16 mouse cellular contexts compared by ENCODE assay signal in genomic region chr6:42790247-42790948, GRCm38 (mm10). TPM values are rescaled to one million over a fixed set of nuclear protein-coding genes. Genes with fewer than 3 reads are reported as not detected.
DNase-seq lines count a peak whose midpoint lies in the region; ATAC-seq and TF ChIP-seq lines count a peak whose summit lies in the region.
"Had no signal": no experiment of that assay in that cellular context is flagged by ENCODE, and none has a peak within 500 bp of the region (broad histone marks: within the 10 kb centered on the region; RNA-seq: fewer than 3 reads in every experiment).

No protein-coding gene starts in this region.

- TF ChIP-seq CTCF in E14TG2a.4 (conservative IDR thresholded peaks at IDR 0.05; ENCODE audit: low read length): peak; percentile 18; the same call in 1 of the 2 replicates

- no peak overlapping the region for H3K4me2 ChIP-seq in forebrain, embryonic 11.5 days (ENCODE audit: low read depth, low read length, severe bottlenecking)
- no peak overlapping the region for H3K4me2 ChIP-seq in forebrain, embryonic 15.5 days (replicated peaks)
- H3K4me2 ChIP-seq: liver, embryonic 13.5 days had no signal

- ATAC-seq in forebrain, embryonic 11.5 days (replicated peaks; ENCODE audit: low FRiP score): peak; percentile 58; the same call in 1 of the 2 replicates
- 0 out of 2 replicates have a peak, but pooled peaks have one; percentile 19 for ATAC-seq in forebrain, embryonic 15.5 days (replicated peaks)
- ATAC-seq in megakaryocyte-erythroid progenitor cell, adult 5-6 weeks (replicated peaks; ENCODE audit: low FRiP score, low TSS enrichment, poor library complexity, severe bottlenecking): 0 out of 2 replicates have a peak, but pooled peaks have one; percentile 30

- H3K9ac ChIP-seq in forebrain, embryonic 11.5 days (ENCODE audit: low read length): no peak overlapping the region
- no peak overlapping the region for H3K9ac ChIP-seq in forebrain, embryonic 15.5 days (replicated peaks)
- H3K9ac ChIP-seq: liver, embryonic 13.5 days had no signal

- no peaks in the 10 kb centered on the region for H3K4me1 ChIP-seq in forebrain, embryonic 11.5 days (replicated peaks; ENCODE audit: control insufficient read depth, insufficient read depth, low read length)
- H3K4me1 ChIP-seq in forebrain, embryonic 10.5 days: no peaks in the 10 kb centered on the region
- no peaks in the 10 kb centered on the region for H3K4me1 ChIP-seq in E14TG2a.4 (replicated peaks; ENCODE audit: low read depth, low read length)
- H3K4me1 ChIP-seq in forebrain, embryonic 15.5 days: no peaks in the 10 kb centered on the region
- H3K4me1 ChIP-seq: liver, embryonic 13.5 days had no signal

- no peak overlapping the region for H3K27ac ChIP-seq in forebrain, embryonic 11.5 days (ENCODE audit: low read depth, low read length)
- no peak overlapping the region for H3K27ac ChIP-seq in forebrain, embryonic 10.5 days
- peak overlapping the region; percentile 68 for H3K27ac ChIP-seq in forebrain, embryonic 15.5 days (replicated peaks)
- H3K27ac ChIP-seq: liver, embryonic 13.5 days had no signal

- H3K27me3 ChIP-seq in forebrain, embryonic 11.5 days (ENCODE audit: control insufficient read depth, insufficient read depth, low read length): no peaks in the 10 kb centered on the region
- no peaks in the 10 kb centered on the region for H3K27me3 ChIP-seq in forebrain, embryonic 10.5 days (ENCODE audit: poor library complexity, severe bottlenecking)
- no peaks in the 10 kb centered on the region for H3K27me3 ChIP-seq in E14TG2a.4 (ENCODE audit: insufficient read depth, low read length)
- no peaks in the 10 kb centered on the region for H3K27me3 ChIP-seq in forebrain, embryonic 15.5 days
- H3K27me3 ChIP-seq: liver, embryonic 13.5 days had no signal

- H3K4me3 ChIP-seq in forebrain, embryonic 11.5 days (ENCODE audit: low read depth, low read length): no peak overlapping the region
- no peak overlapping the region for H3K4me3 ChIP-seq in forebrain, embryonic 10.5 days
- H3K4me3 ChIP-seq in E14TG2a.4 (replicated peaks; ENCODE audit: low read length): no peak overlapping the region
- H3K4me3 ChIP-seq in forebrain, embryonic 15.5 days: no peak overlapping the region
- H3K4me3 ChIP-seq: liver, embryonic 13.5 days had no signal

- H3K36me3 ChIP-seq in forebrain, embryonic 11.5 days (ENCODE audit: control insufficient read depth, insufficient read depth, low read length): no peaks in the 10 kb centered on the region
- H3K36me3 ChIP-seq in forebrain, embryonic 10.5 days (replicated peaks): no peaks in the 10 kb centered on the region
- H3K36me3 ChIP-seq in E14TG2a.4 (ENCODE audit: insufficient read depth, low read length): no peaks in the 10 kb centered on the region
- H3K36me3 ChIP-seq in forebrain, embryonic 15.5 days: no peaks in the 10 kb centered on the region
- H3K36me3 ChIP-seq: liver, embryonic 13.5 days had no signal

- H3K9me3 ChIP-seq in forebrain, embryonic 11.5 days (ENCODE audit: control insufficient read depth, low read length): no peaks in the 10 kb centered on the region
- no peaks in the 10 kb centered on the region for H3K9me3 ChIP-seq in forebrain, embryonic 10.5 days
- peaks cover 3% of the 10 kb centered on the region; the same call in 1 of the 2 replicates for H3K9me3 ChIP-seq in E14TG2a.4 (ENCODE audit: low read length)
- H3K9me3 ChIP-seq in forebrain, embryonic 15.5 days: no peaks in the 10 kb centered on the region
- H3K9me3 ChIP-seq: liver, embryonic 13.5 days had no signal

- 42% methylated on average over 4 of the region's 4 CpGs for WGBS in forebrain, embryonic 11.5 days
- WGBS in forebrain, embryonic 10.5 days: 47% methylated on average over 4 of the region's 4 CpGs
- 37% methylated on average over 4 of the region's 4 CpGs for WGBS in forebrain, embryonic 15.5 days

- no peak for DNase-seq in forebrain, embryonic 11.5 days (ENCODE audit: low spot score)
- DNase-seq in forebrain, embryonic 10.5 days (ENCODE audit: extremely low spot score, low spot score): no peak
- no peak for DNase-seq in left cerebral cortex, adult 8-10 months (ENCODE audit: low spot score in 2 of 2)
- no peak for DNase-seq in frontal cortex, adult 2 months (ENCODE audit: extremely low spot score in 1 of 2, low spot score in 1 of 2)
- DNase-seq in adrenal gland, postnatal 25 days: no peak
- DNase-seq: cerebellum, adult 9-11 months; kidney, postnatal 14 days; liver, embryonic 13.5 days; thymus, postnatal 25 days had no signal

RNA-seq across cellular contexts. Expression of gene Olfr452, which starts 5.5 kb away (rescaled TPM):
- not detected in 2 replicates for polyA plus RNA-seq in forebrain, embryonic 11.5 days (2014; fragmentation: Nextera tagmentation; extraction: Ambion mirVana)
- polyA plus RNA-seq in forebrain, embryonic 10.5 days (2016; fragmentation: Nextera tagmentation; extraction: Ambion mirVana): not detected in 2 replicates
- polyA plus RNA-seq in forebrain, embryonic 15.5 days (2015; fragmentation: Nextera tagmentation; extraction: Ambion mirVana): not detected in 2 replicates
- not detected in 2 replicates for total RNA-seq in megakaryocyte-erythroid progenitor cell, adult 5-6 weeks (2014; fragmentation: Nextera tagmentation)
- total RNA-seq in megakaryocyte-erythroid progenitor cell, adult 5-6 weeks (2017): not detected in 2 replicates
- not detected for total RNA-seq in left cerebral cortex, adult 8-10 months (2022)
- polyA plus RNA-seq in frontal cortex, adult 2 months (2012; rRNA removed): not detected in 2 replicates
- not detected in 2 replicates for total RNA-seq in adrenal gland, postnatal 25 days (2021)
- total RNA-seq: heart, postnatal 25 days; left cerebral cortex, postnatal 10 days had no signal
- polyA plus RNA-seq: C2C12; gonadal fat pad, adult 2 months; liver, embryonic 13.5 days had no signal

RNA-seq across cellular contexts. Expression of gene Olfr450, which starts 21.3 kb away (rescaled TPM):
- polyA plus RNA-seq in forebrain, embryonic 11.5 days (2014; fragmentation: Nextera tagmentation; extraction: Ambion mirVana): not detected in 2 replicates
- polyA plus RNA-seq in forebrain, embryonic 10.5 days (2016; fragmentation: Nextera tagmentation; extraction: Ambion mirVana): not detected in 2 replicates
- polyA plus RNA-seq in forebrain, embryonic 15.5 days (2015; fragmentation: Nextera tagmentation; extraction: Ambion mirVana): not detected in 2 replicates
- total RNA-seq in megakaryocyte-erythroid progenitor cell, adult 5-6 weeks (2014; fragmentation: Nextera tagmentation): not detected in 2 replicates
- not detected in 2 replicates for total RNA-seq in megakaryocyte-erythroid progenitor cell, adult 5-6 weeks (2017)
- not detected for total RNA-seq in left cerebral cortex, adult 8-10 months (2022)
- not detected in 2 replicates for polyA plus RNA-seq in frontal cortex, adult 2 months (2012; rRNA removed)
- not detected in 2 replicates for total RNA-seq in adrenal gland, postnatal 25 days (2021)
- total RNA-seq: heart, postnatal 25 days; left cerebral cortex, postnatal 10 days had no signal
- polyA plus RNA-seq: C2C12; gonadal fat pad, adult 2 months; liver, embryonic 13.5 days had no signal

RNA-seq across cellular contexts. Expression of gene Olfr38, which starts 34.2 kb away (rescaled TPM):
- not detected in 2 replicates for polyA plus RNA-seq in forebrain, embryonic 11.5 days (2014; fragmentation: Nextera tagmentation; extraction: Ambion mirVana)
- not detected in 2 replicates for polyA plus RNA-seq in forebrain, embryonic 10.5 days (2016; fragmentation: Nextera tagmentation; extraction: Ambion mirVana)
- polyA plus RNA-seq in forebrain, embryonic 15.5 days (2015; fragmentation: Nextera tagmentation; extraction: Ambion mirVana): not detected in 2 replicates
- total RNA-seq in megakaryocyte-erythroid progenitor cell, adult 5-6 weeks (2014; fragmentation: Nextera tagmentation): not detected in 2 replicates
- not detected in 2 replicates for total RNA-seq in megakaryocyte-erythroid progenitor cell, adult 5-6 weeks (2017)
- not detected for total RNA-seq in left cerebral cortex, adult 8-10 months (2022)
- polyA plus RNA-seq in frontal cortex, adult 2 months (2012; rRNA removed): not detected in 2 replicates
- total RNA-seq in adrenal gland, postnatal 25 days (2021): not detected in 2 replicates
- total RNA-seq: heart, postnatal 25 days; left cerebral cortex, postnatal 10 days had no signal
- polyA plus RNA-seq: C2C12; gonadal fat pad, adult 2 months; liver, embryonic 13.5 days had no signal

RNA-seq across cellular contexts. Expression of gene Olfr449, which starts 43.8 kb away (rescaled TPM):
- polyA plus RNA-seq in forebrain, embryonic 11.5 days (2014; fragmentation: Nextera tagmentation; extraction: Ambion mirVana): not detected in 2 replicates
- not detected in 2 replicates for polyA plus RNA-seq in forebrain, embryonic 10.5 days (2016; fragmentation: Nextera tagmentation; extraction: Ambion mirVana)
- polyA plus RNA-seq in forebrain, embryonic 15.5 days (2015; fragmentation: Nextera tagmentation; extraction: Ambion mirVana): not detected in 2 replicates
- not detected in 2 replicates for total RNA-seq in megakaryocyte-erythroid progenitor cell, adult 5-6 weeks (2014; fragmentation: Nextera tagmentation)
- total RNA-seq in megakaryocyte-erythroid progenitor cell, adult 5-6 weeks (2017): not detected in 2 replicates
- total RNA-seq in left cerebral cortex, adult 8-10 months (2022): not detected
- 0.13 TPM in 1 of 2 replicates, not detected in the other for polyA plus RNA-seq in frontal cortex, adult 2 months (2012; rRNA removed)
- total RNA-seq in adrenal gland, postnatal 25 days (2021): not detected in 2 replicates
- total RNA-seq: heart, postnatal 25 days; left cerebral cortex, postnatal 10 days had no signal
- polyA plus RNA-seq: C2C12; gonadal fat pad, adult 2 months; liver, embryonic 13.5 days had no signal

RNA-seq across cellular contexts. Expression of gene Olfr453, which starts 51.2 kb away (rescaled TPM):
- polyA plus RNA-seq in forebrain, embryonic 11.5 days (2014; fragmentation: Nextera tagmentation; extraction: Ambion mirVana): not detected in 2 replicates
- not detected in 2 replicates for polyA plus RNA-seq in forebrain, embryonic 10.5 days (2016; fragmentation: Nextera tagmentation; extraction: Ambion mirVana)
- polyA plus RNA-seq in forebrain, embryonic 15.5 days (2015; fragmentation: Nextera tagmentation; extraction: Ambion mirVana): not detected in 2 replicates
- not detected in 2 replicates for total RNA-seq in megakaryocyte-erythroid progenitor cell, adult 5-6 weeks (2014; fragmentation: Nextera tagmentation)
- total RNA-seq in megakaryocyte-erythroid progenitor cell, adult 5-6 weeks (2017): not detected in 2 replicates
- total RNA-seq in left cerebral cortex, adult 8-10 months (2022): not detected
- not detected in 2 replicates for polyA plus RNA-seq in frontal cortex, adult 2 months (2012; rRNA removed)
- total RNA-seq in adrenal gland, postnatal 25 days (2021): not detected in 2 replicates
- total RNA-seq: heart, postnatal 25 days; left cerebral cortex, postnatal 10 days had no signal
- polyA plus RNA-seq: C2C12; gonadal fat pad, adult 2 months; liver, embryonic 13.5 days had no signal
